Mouse (Mus musculus): ENCODE results near the gene Ntn1.

Ntn1 gene

GRCm38 (mm10) chr11:68404185-68404584 is 3.6 kb upstream of the Ntn1 start:
- no peak for DNase-seq

DNA sequence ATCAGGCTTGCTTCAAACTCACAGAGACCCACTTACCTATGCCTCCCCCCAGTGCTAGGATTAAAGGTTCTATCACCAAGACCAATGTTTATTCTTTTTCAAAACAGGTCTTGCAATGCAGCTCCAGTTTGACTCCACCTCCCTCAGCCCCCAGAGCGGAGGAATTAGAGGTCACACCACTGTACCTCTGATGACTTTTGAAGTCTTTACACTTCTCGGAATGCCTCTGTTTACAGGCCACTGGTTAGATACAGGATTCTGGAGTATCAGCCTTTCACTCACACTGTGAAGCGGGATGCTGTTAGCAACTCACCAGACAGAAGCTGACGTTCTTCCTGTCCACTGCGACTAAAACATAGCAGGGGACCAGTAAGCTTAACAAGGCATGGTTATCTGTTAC is 805 bp upstream of the Ntn1 start:
- no peak for DNase-seq

DNA sequence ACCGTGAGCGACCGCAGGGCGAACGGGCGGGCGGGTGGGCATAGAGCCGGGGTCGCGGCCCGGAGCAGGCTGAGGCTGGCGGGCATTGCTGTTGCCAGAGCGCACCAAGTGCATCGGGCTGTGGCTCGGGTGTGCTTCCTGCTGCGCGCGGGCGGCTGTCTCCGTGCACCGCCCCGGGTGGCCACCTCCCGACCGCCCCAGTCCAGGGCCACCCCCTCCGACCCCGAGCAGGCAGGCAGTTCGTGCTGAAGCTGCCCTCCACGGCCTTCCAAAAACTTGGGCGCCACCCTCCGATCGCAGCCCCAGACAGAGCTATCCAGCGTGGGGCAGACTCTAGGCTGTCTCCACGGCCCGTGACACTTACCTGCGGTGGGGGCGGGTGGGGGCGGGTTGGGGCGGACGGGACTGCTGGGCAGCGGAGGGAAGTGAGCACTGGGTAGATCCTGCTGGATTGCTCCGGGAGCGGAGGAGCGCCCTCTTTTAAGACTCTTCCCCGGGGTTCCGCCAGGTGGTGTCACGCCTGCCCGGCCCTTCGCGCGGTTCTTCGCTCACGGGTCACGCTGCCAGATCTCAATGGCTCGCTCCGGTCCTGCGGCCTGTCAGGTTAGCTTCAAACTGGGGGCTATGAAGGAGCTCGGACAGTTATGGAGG is 477 bp downstream of the Ntn1 start:
- DNase-seq = peak; percentile 64 to 72

- DNase-seq = peak; percentile 38 to 44
Observed at GRCm38 (mm10) chr11:68399548-68400020, 1.0 kb downstream of the Ntn1 start.

- DNase-seq = no peak
Observed at GRCm38 (mm10) chr11:68398891-68399547, 1.6 kb downstream of the Ntn1 start.

DNA sequence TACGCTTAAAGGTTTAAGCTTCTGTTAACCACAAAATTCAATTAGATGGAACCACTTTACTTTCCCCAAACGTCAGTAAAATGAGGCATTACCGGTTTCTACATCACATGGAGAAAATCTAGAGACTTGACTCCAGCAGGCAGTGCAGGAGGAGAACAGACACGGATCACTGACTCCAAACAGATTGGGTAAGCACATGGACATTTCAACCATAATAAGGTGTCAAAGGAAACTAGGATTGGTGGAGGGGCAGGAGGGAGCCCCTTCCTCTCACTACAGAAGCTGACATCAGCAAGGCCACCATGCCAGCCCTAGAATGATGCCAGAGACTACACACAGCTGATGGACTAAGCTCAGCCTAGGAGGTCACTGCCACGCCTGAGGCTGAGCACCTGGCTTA is 5.1 kb downstream of the Ntn1 start:
- DNase-seq = no peak

GRCm38 (mm10) chr11:68394749-68395148 is 5.9 kb downstream of the Ntn1 start:
- no peak for DNase-seq

- DNase-seq = peak in 1 of 2 experiments; percentile 29
Observed at GRCm38 (mm10) chr11:68393897-68394490, 6.6 kb downstream of the Ntn1 start.

- no peak for DNase-seq
Observed at GRCm38 (mm10) chr11:68390381-68391287, 10.0 kb downstream of the Ntn1 start.

DNA sequence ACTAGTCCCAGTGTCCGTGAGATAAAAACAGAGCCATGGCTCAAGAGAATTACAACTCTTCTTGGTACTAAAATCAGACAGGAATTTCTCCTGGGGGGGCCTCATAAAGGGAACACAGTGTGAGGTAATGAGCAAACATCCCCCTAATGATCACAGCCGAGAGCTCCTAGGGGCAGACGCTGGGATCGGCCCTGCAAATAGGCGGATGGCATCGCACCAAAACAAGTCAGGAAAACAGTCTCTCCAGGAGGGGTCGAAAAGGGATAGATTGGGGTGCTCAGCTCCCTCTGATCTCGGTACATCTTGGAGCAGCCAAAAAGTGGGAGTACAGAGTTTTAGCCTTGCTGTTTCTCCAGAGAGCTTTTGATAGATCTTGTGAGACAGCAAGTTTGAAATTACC is 11.0 kb downstream of the Ntn1 start:
- DNase-seq = no peak

DNA sequence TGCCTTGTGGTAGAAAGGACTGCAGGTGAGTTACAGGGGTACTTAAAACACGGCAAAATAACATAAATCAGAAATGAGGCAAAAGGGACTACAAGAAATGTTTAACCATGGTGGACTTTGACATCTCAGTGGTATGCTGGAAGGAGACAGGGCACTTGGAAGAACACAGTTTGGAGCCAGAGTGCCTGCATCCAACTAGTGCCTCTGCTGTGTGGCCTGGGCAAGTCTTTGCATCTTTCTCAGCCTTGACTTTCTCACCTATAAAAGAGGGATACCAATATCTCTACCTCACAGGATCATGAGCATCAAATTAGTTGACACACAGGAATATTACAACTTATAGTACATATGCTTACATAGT is 12.0 kb downstream of the Ntn1 start:
- no peak for DNase-seq

DNA sequence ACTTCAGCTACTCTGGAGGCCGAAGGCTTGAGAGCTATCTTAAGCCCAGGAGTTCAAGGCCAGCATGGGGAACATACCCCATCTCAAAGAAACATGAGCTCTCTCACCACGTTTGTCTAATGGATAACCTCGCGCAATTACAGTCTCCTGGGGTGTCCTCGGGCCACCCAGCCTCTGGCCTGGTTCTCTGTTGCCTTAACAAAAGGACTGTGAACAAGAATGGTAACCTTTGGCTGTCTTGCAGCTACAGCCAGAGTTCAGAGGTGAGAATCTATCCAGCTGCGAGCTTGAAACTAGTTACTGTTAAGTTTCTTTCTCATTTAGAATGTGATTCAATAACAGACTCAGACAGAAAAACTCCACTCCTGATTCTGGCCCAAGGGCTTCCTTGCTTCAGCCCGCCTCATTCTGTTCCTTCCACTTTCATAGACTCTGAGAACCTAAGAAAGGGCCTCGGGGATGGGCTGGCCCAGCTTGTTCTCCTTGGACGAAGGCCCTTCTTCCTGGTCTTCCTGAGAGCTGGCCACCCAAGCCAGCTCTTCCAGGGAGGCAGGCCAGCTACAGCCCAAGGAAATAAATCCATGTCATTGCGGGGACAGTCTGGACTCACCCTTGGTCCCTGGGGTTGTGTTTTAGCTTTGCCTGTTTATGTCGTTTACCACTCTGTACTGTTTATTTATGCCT is 12.5 kb downstream of the Ntn1 start:
- DNase-seq = no peak

GRCm38 (mm10) chr11:68387441-68387760 is 13.2 kb downstream of the Ntn1 start:
- no peak for DNase-seq

DNA sequence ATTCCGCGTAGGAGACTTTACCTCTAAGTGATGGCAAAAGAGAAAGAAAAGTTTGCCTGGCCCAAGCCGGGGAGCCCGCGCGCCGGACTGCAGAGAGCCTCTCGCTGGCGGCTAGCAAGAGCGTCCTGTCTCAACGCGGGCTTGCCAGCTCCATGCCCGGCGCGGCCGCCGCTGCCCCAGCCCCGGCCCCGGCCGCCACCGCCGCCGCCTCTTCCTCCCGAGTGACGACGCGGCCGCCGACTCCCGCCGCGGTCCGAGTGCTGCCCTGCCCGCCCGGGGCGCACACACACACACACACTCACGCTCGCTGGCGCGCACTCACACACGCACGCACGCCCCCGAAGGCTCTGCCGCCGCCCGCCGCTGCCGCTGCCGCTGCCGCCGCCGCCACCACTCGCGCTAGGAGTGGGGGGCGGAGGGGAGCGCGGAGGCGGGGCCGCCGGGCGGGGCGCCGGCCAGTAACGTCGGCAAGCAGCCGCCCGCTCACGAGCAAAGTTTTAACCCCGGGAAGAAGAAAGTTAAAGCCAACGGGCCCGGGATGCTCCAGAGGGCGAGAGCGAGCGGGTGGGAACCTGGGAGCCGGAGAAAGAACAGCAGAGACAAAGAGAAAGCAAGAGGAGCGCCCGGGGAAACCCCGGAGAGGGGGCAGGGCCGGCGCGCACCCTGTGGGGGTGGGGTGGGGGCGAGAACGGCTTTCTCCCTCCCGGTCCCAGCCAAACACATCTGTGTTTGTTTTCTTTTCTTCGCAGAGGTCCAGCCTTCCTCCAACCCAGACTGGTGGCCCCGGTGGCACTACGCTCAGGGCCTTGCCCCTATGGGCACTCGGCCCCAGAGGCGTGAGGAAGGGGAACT is 13.8 kb downstream of the Ntn1 start:
- peak; percentile 45 to 61 for DNase-seq

GRCm38 (mm10) chr11:68385921-68386588 is 14.6 kb downstream of the Ntn1 start:
- DNase-seq = peak; percentile 47 to 48

DNA sequence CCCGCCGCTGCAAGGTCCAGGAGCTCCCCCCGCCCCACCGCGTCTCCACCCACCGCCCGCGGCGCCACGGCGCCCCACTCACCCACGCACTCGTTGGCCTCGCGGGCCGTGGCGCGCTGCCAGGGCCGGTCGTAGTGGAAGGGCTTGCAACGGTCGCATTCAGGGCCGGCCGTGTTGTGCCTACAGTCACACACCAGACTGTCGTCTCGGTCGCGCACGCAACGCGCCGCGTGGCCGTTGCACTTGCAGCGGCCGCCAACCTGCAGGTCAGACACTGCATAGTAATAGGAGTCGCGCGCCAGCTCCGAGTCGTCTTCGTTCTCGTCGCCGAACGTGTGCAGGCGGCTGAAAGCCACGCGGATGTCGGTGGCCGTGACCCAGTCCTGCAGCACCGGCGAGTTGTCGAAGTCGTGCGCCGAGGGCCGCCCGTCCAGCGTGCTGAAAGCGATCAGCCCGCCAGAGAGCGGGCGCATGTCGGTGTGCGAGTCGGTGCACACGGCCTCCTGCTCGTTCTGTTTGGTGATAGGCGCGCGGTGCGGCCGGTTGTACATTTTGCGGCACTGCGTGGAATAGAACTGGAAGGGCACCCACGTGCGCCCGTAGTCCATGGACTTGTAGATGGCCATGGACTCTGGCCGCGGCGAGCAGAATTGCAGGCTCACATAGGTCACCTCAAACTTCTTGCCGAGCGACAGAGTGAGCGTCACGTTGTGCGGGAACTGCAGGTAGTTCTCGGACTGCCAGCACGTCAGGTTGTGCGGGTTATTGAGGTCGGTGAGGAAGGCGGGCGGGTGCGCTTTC is 15.4 kb downstream of the Ntn1 start:
- DNase-seq = peak; percentile 61 to 65

DNA sequence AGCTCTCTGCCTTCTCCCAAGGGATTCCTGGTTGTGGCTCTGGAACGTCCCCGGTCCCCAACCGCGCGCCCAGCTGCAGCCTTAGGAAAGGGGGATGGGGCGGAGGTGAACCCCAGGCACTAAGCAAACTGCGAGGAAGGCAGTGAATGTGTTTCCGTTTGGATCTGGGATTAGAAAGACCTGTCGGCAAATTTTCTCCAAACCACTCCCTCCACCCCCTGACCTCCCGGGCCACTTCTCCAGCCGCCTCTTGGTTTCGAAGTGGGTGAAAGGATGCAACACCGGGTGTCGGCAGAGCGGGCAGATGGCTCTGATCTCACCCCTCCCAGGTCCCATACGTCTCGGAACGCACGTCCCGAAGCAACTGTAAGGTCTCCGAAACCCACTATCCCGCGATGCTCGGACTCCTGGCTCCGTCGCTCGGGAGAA is 16.0 kb downstream of the Ntn1 start:
- peak; percentile 30 to 47 for DNase-seq

DNA sequence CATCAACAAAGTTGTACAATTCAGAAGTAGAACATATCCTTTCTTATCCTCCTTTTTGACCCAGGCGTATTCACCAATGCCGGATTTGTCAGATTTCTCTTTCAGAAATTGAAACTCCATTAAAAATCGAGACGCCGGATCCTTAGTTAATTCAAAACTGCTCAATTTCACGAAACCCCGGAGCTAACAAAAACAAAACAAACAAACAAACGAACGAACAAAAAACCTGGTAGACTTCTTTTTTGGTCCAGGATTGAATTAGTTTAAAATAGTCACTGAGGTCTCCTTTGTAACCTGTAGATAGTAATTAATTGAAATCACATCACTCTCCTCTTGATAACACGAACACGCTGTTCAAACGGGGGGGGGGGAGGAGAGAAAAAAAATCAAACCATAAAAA is 16.5 kb downstream of the Ntn1 start:
- no peak for DNase-seq

GRCm38 (mm10) chr11:68383519-68383918 is 17.1 kb downstream of the Ntn1 start:
- DNase-seq = no peak

- no peak for DNase-seq
Observed at GRCm38 (mm10) chr11:68381833-68382232, 18.8 kb downstream of the Ntn1 start.

Data from cerebellum, postnatal 25 days (tissue).